Mouse (Mus musculus) ES-E14 (cell line): ENCODE measurements around the gene Fuca1.

Source experiments
- MAFK ChIP-seq: IDR thresholded peaks from 2 replicates; pipeline ENCODE4 v1.6.1; 2014; ENCODE audit warnings: mild to moderate bottlenecking, low read depth, low read length, inconsistent platforms; ENCODE audit not compliant: insufficient read depth
- ZC3H11A ChIP-seq: IDR thresholded peaks from 2 replicates; pipeline ENCODE4 v1.6.1; 2012; ENCODE audit warnings: low read depth, mild to moderate bottlenecking, inconsistent platforms, low read length, borderline replicate concordance
- ZNF384 ChIP-seq: IDR thresholded peaks from 2 replicates; pipeline ENCODE4 v1.6.1; 2012; ENCODE audit warnings: low read depth, low read length, inconsistent platforms

DNA sequence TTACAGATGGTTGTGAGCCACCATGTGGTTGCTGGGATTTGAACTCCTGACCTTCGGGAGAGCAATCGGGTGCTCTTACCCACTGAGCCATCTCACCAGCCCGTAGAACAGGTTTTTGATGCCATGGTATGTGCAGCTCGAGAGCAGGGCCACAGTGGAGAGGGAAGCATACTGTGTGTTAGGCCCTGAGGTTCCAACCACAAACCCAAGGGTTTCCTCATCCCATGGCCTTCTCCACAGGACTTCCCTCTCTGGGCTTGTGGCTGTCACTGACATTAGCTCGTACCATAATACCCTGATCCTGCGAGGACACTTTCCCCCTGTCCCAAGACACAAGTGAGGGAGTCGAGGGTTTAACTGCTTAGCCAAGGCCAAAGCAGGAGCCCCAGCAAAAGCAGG lies 21.5 kb upstream of the Fuca1 start:
- TF ChIP-seq ZC3H11A (no peak), ZNF384 (no peak), MAFK (no peak)
